Mouse (Mus musculus): ENCODE results near the gene Amer3.
A peak's percentile ranks its signal among the peaks of the same experiment; 100 is the strongest.
"Not testable (repeated sequence)": the region's sequence is repeated elsewhere in the genome, so short reads cannot be mapped to it uniquely, and the experiment has no call there.

Gene Amer3

GRCm38 (mm10) chr1:34601323-34602047 is 22.0 kb downstream of the Amer3 start:
- DNase-seq: no peak

- DNase-seq: peak; percentile 69
Observed at GRCm38 (mm10) chr1:34602363-34602762, 22.9 kb downstream of the Amer3 start.

DNA sequence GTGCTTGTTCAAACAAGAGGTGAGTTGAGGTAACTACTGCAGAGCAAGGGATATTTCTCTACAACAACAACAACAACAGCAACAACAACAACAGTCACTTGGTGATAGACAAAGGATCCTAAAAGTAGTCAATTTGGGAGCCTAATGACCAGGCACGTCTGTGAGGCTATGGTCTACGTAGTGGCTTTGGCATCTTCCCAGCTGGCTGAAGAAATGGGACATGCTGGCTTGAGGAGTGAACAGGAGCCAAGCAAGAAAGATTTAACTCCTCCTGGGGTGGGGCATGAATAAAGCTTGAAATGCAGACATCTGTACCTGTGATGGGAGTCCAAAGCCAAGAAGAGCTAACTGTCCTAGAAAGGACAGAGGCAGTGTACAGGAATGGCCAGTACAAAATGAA is 34.3 kb downstream of the Amer3 start:
- DNase-seq: no peak

GRCm38 (mm10) chr1:34620116-34620515 is 40.7 kb downstream of the Amer3 start:
- not testable (repeated sequence) for DNase-seq

- DNase-seq: not testable (repeated sequence)
Observed at GRCm38 (mm10) chr1:34620761-34621160, 41.3 kb downstream of the Amer3 start.

DNA sequence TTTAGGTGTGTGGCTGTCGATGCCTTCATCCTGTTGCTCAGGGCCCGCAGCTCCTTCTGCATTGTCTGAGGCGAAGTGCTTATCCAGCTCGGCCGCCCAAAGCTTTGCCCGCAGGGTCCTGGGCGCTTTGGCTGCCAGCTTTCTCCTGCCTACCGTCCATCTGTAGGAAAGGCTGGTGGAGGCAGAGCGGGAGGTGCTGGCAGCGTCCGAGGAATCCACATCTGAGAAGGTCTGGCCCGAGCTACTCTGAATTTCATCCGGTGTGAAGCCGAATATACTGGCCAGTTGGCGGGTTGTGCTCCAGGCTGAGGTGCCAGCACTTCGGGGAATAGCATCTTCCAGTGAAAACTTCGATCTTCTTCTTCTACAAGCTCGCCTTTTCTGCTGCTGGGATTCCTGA is 56.3 kb downstream of the Amer3 start:
- DNase-seq: no peak

All from right cerebral cortex, adult 18-20 months (tissue).